ENCODE assay signal across 8 mouse cellular contexts in genomic region chr5:150070086-150070485, GRCm38 (mm10). TPM values are rescaled to one million over a fixed set of nuclear protein-coding genes. Genes with fewer than 3 reads are reported as not detected.
DNase-seq lines count a peak whose midpoint lies in the region; ATAC-seq lines count a peak whose summit lies in the region.

No protein-coding gene starts in this region.

- H3K9ac ChIP-seq in intestine, embryonic 14.5 days (ENCODE audit: low read length): no peak overlapping the region
- H3K9ac ChIP-seq in intestine, embryonic 16.5 days (ENCODE audit: low read depth, low read length): no peak overlapping the region
- H3K9ac ChIP-seq in hindbrain, embryonic 12.5 days: 0 out of 2 replicates have a peak overlapping the region, but pooled peaks have one; percentile 10
- H3K9ac ChIP-seq in stomach, embryonic 15.5 days: no peak overlapping the region

- H3K4me3 ChIP-seq in intestine, embryonic 14.5 days (ENCODE audit: low read depth, low read length): no peak overlapping the region
- no peak overlapping the region for H3K4me3 ChIP-seq in intestine, embryonic 16.5 days (ENCODE audit: low read length)
- no peak overlapping the region for H3K4me3 ChIP-seq in hindbrain, embryonic 12.5 days
- H3K4me3 ChIP-seq in stomach, embryonic 15.5 days (replicated peaks): no peak overlapping the region

- H3K36me3 ChIP-seq in intestine, embryonic 14.5 days (ENCODE audit: control insufficient read depth, insufficient read depth, low read length): no peaks in the 10 kb centered on the region
- H3K36me3 ChIP-seq in intestine, embryonic 16.5 days (ENCODE audit: control insufficient read depth, insufficient read depth, low read length): no peaks in the 10 kb centered on the region
- no peaks in the 10 kb centered on the region for H3K36me3 ChIP-seq in hindbrain, embryonic 12.5 days
- H3K36me3 ChIP-seq in stomach, embryonic 15.5 days: no peaks in the 10 kb centered on the region

- H3K4me2 ChIP-seq in intestine, embryonic 14.5 days (ENCODE audit: low read length): no peak overlapping the region
- no peak overlapping the region for H3K4me2 ChIP-seq in intestine, embryonic 16.5 days (ENCODE audit: low read depth, low read length)
- H3K4me2 ChIP-seq in hindbrain, embryonic 12.5 days (replicated peaks): peak overlapping the region; percentile 29; the same call in 1 of the 2 replicates
- H3K4me2 ChIP-seq in stomach, embryonic 15.5 days: peak overlapping the region; percentile 24; the same call in 1 of the 2 replicates

- H3K4me1 ChIP-seq in intestine, embryonic 14.5 days (replicated peaks; ENCODE audit: control insufficient read depth, insufficient read depth, low read length): no peaks in the 10 kb centered on the region
- H3K4me1 ChIP-seq in intestine, embryonic 16.5 days (ENCODE audit: control insufficient read depth, insufficient read depth, low read length): no peaks in the 10 kb centered on the region
- H3K4me1 ChIP-seq in hindbrain, embryonic 12.5 days: no peaks in the 10 kb centered on the region
- no peaks in the 10 kb centered on the region for H3K4me1 ChIP-seq in stomach, embryonic 15.5 days

- ATAC-seq in intestine, embryonic 14.5 days (replicated peaks; ENCODE audit: low FRiP score, low TSS enrichment, low read depth): no peak
- ATAC-seq in intestine, embryonic 16.5 days: no peak
- ATAC-seq in hindbrain, embryonic 12.5 days (ENCODE audit: low FRiP score): no peak
- ATAC-seq in stomach, embryonic 15.5 days (ENCODE audit: insufficient read depth, low FRiP score, low read depth): no peak

- WGBS in intestine, embryonic 14.5 days: 18% methylated on average over 10 of the region's 10 CpGs
- WGBS in intestine, embryonic 16.5 days: 18% methylated on average over 10 of the region's 10 CpGs
- WGBS in hindbrain, embryonic 12.5 days: 24% methylated on average over 10 of the region's 10 CpGs
- WGBS in stomach, embryonic 15.5 days: 15% methylated on average over 10 of the region's 10 CpGs

- H3K27me3 ChIP-seq in intestine, embryonic 14.5 days (replicated peaks; ENCODE audit: control insufficient read depth, insufficient read depth, low read length): no peaks in the 10 kb centered on the region
- H3K27me3 ChIP-seq in intestine, embryonic 16.5 days (replicated peaks; ENCODE audit: control insufficient read depth, insufficient read depth, low read length): no peaks in the 10 kb centered on the region
- no peaks in the 10 kb centered on the region for H3K27me3 ChIP-seq in hindbrain, embryonic 12.5 days
- H3K27me3 ChIP-seq in stomach, embryonic 15.5 days (replicated peaks): no peaks in the 10 kb centered on the region

- no peaks in the 10 kb centered on the region for H3K9me3 ChIP-seq in intestine, embryonic 14.5 days (ENCODE audit: control insufficient read depth, low read length)
- H3K9me3 ChIP-seq in intestine, embryonic 16.5 days (ENCODE audit: control insufficient read depth, low read length): no peaks in the 10 kb centered on the region
- no peaks in the 10 kb centered on the region for H3K9me3 ChIP-seq in hindbrain, embryonic 12.5 days (replicated peaks)
- H3K9me3 ChIP-seq in stomach, embryonic 15.5 days: no peaks in the 10 kb centered on the region

- peak; percentile 52 for DNase-seq in intestine, embryonic 14.5 days (ENCODE audit: low spot score)
- DNase-seq in brain, embryonic 18.5 days (ENCODE audit: low read depth, low spot score): peak; percentile 28
- DNase-seq in left cerebral cortex, adult 9 months (ENCODE audit: low spot score in 2 of 2): peak; percentile 13 to 76
- no peak for DNase-seq in adrenal gland, postnatal 25 days
- no peak for DNase-seq in adrenal gland, adult 8-10 months

- no peak overlapping the region for H3K27ac ChIP-seq in intestine, embryonic 14.5 days (ENCODE audit: low read depth)
- no peak overlapping the region for H3K27ac ChIP-seq in intestine, embryonic 16.5 days (ENCODE audit: low read length)
- H3K27ac ChIP-seq in hindbrain, embryonic 12.5 days: no peak overlapping the region
- no peak overlapping the region for H3K27ac ChIP-seq in stomach, embryonic 15.5 days

RNA-seq across cellular contexts. Expression of gene Fry, which starts 48.4 kb away (rescaled TPM):
- polyA plus RNA-seq in intestine, embryonic 14.5 days (2014; fragmentation: Nextera tagmentation; extraction: Ambion mirVana): 11.6 and 11.9 TPM in 2 replicates
- polyA plus RNA-seq in intestine, embryonic 16.5 days (2015; fragmentation: Nextera tagmentation; extraction: Ambion mirVana): 5.6 and 6.1 TPM in 2 replicates
- polyA plus RNA-seq in hindbrain, embryonic 12.5 days (2016; fragmentation: Nextera tagmentation; extraction: Ambion mirVana): 27.9 and 30.1 TPM in 2 replicates
- 8.6 and 9.7 TPM in 2 replicates for polyA plus RNA-seq in stomach, embryonic 15.5 days (2015; fragmentation: Nextera tagmentation; extraction: Ambion mirVana)
- 36.2 and 47.5 TPM in 2 replicates for total RNA-seq in adrenal gland, postnatal 25 days (2021)
- total RNA-seq in adrenal gland, adult 8-10 months (2022): 10 to 100 TPM; 27.2 to 38.9 (median 27.8) TPM

RNA-seq across cellular contexts. Expression of gene Rxfp2, which starts 51.6 kb away (rescaled TPM):
- 0.35 and 0.70 TPM in 2 replicates for polyA plus RNA-seq in intestine, embryonic 14.5 days (2014; fragmentation: Nextera tagmentation; extraction: Ambion mirVana)
- 0.15 and 0.23 TPM in 2 replicates for polyA plus RNA-seq in intestine, embryonic 16.5 days (2015; fragmentation: Nextera tagmentation; extraction: Ambion mirVana)
- polyA plus RNA-seq in hindbrain, embryonic 12.5 days (2016; fragmentation: Nextera tagmentation; extraction: Ambion mirVana): 0.13 and 0.93 TPM in 2 replicates
- polyA plus RNA-seq in stomach, embryonic 15.5 days (2015; fragmentation: Nextera tagmentation; extraction: Ambion mirVana): 0.12 and 0.50 TPM in 2 replicates
- not detected in 2 replicates for total RNA-seq in adrenal gland, postnatal 25 days (2021)
- total RNA-seq in adrenal gland, adult 8-10 months (2022): not detected

Comparison
In these comparisons a context has a peak if more than half of its experiments do, and no peak if none do; other contexts are left out.
1. DNase-seq: peak in intestine, embryonic 14.5 days (single experiment), brain, embryonic 18.5 days (single experiment) and left cerebral cortex, adult 9 months (2 of 2); none in adrenal gland, postnatal 25 days (single experiment) and adrenal gland, adult 8-10 months (single experiment).
2. H3K4me2 ChIP-seq: peak in hindbrain, embryonic 12.5 days (single experiment) and stomach, embryonic 15.5 days (single experiment); none in intestine, embryonic 14.5 days (single experiment) and intestine, embryonic 16.5 days (single experiment).